Mouse (Mus musculus) layer of hippocampus, postnatal 25 days (tissue): ENCODE results near the gene Kcnc3. TPM values are rescaled to one million over a fixed set of nuclear protein-coding genes. Genes with fewer than 3 reads are reported as not detected.

Experiments used
- DNase-seq, 2 experiments: peaks; one replicate each; pipeline ENCODE4 v3.0.0; 2022; ENCODE audit warnings: mixed read lengths in 2 of 2, low spot score in 1 of 2; ENCODE audit errors: extremely low spot score in 1 of 2
- total RNA-seq, 2 experiments: library from RNA; stranded (reverse); gene quantifications; 2 replicates each; pipeline ENCODE4 v1.2.3; 2021

Kcnc3 gene
- total RNA-seq, 2 experiments from 2014 or later, result 167 to 190 TPM

DNA sequence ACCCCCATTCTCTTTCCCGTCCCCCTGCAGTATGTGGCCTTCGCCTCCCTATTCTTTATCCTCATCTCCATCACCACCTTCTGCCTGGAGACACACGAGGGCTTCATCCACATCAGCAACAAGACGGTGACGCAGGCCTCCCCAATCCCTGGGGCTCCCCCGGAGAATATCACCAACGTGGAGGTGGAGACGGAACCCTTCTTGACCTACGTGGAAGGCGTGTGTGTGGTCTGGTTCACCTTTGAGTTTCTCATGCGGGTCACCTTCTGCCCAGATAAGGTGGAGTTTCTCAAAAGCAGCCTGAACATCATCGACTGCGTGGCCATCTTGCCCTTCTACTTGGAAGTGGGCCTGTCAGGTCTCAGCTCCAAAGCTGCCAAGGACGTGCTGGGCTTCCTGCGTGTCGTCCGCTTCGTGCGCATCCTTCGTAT lies 4.7 kb downstream of the Kcnc3 start:
- no peak for DNase-seq

DNA sequence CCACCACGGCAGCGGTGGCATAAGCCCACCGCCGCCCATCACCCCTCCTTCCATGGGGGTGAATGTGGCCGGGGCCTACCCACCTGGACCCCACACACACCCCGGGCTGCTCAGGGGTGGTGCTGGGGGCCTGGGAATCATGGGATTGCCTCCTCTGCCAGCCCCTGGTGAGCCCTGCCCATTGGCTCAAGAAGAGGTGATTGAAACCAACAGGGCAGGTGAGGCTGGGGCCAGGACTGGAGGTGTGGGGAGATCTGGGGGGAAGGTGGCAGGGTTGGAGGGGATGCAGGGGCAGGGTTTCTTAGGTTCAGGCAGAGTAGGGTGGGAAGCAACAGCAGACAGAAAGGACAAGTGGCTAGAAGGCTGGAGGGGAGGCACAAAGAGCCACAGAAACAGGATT lies 5.6 kb downstream of the Kcnc3 start:
- no peak for DNase-seq

DNA sequence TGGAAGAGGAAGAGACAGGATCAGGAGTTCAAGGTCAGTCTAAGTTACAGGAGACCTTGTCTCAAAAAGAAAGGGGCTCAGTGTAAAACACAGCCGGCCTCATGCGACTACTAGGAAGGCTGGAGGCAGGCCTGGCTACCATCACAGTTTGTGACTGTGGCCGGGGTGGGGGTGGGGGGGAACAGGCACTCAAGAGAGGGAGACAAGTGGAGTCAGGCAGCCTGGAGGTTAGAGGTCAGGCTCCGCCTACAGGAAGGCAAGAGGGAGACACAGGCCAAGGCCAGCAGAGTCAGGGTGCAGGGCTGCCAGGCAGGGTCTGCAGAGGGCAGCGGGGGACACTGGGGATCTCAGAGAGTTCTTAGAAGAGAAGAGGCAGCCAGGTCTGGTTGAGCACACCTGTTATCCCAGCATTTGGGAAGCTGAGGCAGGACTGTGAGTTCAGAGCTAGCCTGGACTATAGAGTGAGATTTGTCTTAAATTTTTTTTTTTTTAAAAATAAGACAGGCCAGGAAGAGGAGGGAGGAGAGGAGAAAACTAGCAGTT lies 6.6 kb downstream of the Kcnc3 start:
- DNase-seq, result no peak

DNA sequence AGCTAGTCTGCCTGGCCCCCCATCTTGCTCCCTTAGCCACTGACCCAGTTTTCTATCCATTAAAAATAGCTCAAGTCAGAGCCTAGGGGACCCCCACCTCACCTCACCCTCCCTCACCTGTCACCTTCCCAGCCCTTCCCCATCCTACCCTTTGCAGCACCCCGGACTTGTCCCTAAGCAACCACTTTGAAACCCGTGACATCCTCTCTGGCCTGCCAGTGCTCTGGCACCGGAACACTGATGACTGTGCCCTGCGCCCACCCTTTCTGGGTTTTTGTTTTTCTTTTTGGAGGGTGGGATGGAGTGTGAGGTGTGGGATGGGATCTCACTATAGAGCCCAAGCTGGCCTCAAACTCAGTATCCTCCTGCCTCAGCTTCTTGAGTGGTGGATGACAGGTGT lies 7.2 kb downstream of the Kcnc3 start:
- no peak for DNase-seq

DNA sequence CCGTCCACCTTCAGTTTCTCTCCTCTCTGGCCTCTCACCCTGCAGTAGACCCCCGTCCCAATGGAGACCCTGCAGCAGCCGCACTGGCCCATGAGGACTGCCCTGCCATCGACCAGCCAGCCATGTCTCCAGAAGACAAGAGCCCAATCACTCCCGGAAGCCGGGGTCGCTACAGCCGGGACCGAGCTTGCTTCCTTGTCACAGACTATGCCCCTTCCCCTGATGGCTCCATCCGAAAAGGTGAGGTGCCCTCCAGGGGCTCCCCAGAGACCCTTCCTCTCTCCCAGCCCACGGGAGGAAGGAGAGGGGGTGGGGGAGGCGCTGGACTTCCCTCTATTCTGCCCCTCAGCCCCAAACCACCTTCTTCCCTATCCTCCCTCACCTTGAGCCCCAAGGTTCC lies 7.9 kb downstream of the Kcnc3 start:
- DNase-seq, result no peak

DNA sequence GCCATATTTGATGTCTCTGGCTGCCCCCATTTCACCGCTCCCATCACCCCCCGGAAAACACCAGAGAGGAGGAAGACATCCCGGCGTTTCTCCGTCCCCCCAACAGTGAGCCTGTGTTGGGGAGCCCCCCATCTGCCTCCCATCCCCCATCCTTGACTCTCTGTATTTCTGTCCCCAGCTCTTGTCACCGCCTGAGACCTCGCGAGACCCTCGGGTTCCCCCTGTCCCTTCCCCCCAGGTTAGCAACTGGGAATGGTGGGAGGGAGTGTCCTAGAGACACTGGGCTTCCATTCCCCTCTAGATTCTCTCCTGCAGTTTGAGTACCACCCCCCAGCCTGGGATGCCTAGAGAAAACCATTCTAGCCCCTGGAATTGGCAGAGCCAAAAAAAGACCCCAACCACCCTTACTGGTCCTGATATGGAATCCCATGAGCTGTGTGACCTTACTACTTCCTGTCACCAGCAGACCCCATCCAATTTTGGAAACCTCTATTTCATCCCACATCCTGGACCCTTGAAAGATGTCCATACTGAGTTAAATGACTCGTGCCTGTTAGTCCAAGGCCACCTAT lies 10.3 kb downstream of the Kcnc3 start:
- DNase-seq, result no peak

DNA sequence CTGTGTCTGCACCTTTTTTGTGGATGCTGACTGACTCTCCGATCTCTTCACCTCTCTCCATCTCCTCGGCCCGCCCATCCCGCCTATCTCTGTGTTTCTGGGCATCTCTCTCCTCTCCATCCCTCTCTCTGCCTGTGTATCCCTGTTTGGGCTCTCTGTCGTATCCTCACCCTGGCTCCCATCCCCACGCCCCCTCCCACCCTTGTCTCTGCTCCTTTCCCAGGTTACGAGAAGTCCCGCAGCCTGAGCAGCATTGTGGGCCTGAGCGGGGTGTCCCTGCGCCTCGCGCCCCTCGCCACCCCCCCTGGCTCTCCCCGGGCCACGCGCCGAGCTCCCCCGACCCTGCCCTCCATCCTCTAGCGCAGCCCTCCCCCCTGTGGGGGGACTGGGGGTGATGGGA lies 11.2 kb downstream of the Kcnc3 start:
- DNase-seq, result no peak

DNA sequence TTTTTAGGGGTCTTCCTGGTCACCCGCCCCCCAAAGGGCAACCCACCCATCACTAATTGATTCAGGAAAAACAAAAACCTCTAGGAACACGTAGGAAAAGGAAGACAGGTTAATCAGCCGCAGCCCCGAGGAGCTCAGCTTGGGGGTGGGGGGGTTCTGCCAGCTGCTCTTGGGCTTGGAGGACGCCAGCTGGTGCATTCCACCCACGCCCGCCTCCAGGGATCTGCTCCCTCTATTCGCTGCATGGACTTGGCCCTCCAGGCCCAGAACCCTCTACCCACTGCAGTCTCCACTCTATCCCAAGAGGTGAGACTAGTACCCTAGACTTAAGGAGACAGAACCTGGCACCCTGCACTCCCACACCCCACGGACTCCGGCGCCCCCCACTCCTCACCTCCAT lies 12.0 kb downstream of the Kcnc3 start:
- DNase-seq, result peak; percentile 69 to 79

DNA sequence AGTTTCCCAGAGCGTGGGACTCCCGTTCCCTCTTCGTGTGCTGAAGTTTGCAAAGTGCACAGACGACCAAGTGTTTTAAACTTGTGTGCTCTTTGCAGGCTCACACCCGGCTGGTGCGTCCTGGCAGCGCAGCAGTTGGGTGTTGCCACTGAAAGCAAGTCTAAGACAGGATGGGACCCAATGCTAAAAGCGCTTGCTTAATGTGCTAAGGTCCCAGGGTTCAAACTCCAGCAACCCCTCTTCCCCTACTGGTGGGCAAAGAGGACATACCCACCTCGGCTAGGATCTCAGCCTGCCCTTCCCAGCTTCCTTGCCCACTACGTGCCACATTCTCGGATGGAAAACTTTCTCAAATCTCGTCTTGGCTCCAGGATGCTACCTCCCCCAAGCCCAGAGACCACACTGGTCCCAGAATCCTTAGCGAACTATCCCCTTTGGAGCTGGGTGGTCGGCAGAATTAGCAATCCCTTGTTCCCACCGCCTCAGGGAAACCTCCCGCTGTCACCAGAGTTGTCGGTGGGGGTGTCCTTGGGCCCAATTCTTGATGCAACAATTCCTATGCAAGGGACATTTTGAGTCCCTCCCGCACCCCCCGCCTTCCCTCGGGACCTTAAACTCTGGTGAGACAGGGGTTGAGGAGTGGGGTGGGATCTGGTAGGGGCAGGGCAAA lies 12.9 kb downstream of the Kcnc3 start:
- DNase-seq, result no peak

DNA sequence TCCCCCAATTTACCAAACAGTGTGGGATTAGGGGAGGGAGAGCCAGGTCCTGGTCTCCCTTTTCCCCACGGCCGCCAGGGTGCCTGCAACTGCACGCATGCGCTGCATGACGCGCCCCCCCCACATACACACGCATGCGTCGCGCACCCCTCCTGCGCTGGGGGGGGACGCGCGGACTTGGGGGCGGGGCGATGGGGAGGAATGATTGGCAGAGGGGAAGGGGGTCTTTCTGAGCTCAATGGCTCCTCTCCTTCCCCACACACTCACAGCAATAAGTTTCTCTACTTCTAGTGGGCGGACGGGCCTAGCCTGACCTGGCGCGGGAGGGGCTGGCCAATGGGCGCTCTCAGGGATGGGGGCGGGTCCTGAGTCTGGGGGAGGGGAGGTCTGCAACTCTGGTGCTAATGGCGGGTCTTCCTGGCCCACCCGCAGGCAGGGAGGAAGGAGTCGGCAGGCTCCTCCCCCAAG lies 13.7 kb downstream of the Kcnc3 start:
- DNase-seq, result peak; percentile 46 to 65

DNA sequence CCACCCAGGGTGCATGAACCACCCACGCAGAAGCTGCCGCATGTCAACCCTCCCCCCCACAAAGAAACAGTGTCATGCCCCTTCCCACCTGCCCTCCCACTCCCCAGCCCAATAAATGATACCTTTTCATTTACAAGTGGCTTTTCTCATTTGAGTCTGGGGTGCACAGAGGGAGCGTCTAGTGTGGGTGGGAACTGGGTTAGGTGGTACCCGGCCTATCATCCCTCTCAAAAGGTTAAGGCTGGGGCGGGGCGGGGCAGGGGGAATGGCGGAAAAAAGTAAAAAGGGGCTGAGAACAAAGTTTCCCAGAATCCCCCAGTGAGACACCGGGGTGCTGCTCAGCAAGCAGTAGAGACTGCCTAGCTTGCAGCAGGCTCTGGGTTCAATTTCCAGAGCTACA lies 14.2 kb downstream of the Kcnc3 start:
- DNase-seq, result no peak

DNA sequence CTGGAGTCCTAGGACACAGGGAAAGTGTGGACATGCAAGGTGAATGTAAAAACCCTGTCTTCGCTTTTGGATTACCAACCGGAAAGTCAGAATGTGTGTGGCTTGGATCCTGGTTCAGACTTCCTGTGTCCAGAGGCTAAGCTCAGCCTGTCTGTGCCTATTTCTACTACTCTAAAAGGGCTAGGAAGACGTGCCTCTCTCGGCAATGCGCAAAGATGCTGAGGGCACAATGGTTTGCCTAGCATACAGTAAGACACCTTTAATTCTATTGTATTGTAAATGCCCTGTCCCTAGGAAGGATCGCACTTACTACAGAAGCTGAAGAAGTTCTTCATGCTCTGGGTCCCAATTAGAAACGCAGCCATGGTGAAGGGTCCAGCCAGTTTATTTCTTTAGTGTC lies 15.0 kb downstream of the Kcnc3 start:
- DNase-seq, result no peak

DNA sequence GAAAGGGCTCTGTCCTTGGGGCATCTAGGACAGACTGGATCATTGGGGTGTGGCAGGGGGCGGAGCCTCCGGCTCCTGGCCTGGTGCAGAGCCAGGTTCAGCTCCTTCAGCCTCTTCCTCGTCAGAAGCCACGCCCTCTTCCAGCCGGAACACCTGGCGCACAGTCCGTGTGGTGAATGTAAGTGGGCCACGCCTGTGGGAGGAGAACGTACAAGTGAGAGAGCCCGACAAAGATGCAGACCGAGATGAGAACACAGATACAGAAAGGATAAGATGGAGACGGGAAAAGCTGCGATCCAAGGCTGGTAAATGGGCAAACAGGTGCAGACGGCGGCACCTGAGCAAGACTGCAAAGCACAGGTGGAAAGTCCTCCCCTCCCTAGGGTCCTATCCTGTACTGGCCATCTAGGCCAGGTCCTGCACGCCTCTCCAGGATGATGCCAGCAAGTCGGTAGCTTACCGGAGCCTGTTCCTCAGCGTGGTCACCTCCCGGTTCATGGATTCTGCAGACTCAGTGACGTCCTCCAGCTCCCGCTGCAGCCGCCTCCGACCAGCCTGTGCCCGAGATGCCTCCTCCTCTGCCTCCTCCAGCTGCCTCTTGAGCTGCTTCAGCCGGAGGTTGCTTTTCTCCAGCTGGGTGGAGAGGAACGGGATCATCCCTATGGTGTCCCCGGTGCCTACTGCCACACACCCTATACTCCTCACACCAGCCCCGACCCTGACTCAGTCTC lies 15.9 kb downstream of the Kcnc3 start:
- DNase-seq, result no peak

DNA sequence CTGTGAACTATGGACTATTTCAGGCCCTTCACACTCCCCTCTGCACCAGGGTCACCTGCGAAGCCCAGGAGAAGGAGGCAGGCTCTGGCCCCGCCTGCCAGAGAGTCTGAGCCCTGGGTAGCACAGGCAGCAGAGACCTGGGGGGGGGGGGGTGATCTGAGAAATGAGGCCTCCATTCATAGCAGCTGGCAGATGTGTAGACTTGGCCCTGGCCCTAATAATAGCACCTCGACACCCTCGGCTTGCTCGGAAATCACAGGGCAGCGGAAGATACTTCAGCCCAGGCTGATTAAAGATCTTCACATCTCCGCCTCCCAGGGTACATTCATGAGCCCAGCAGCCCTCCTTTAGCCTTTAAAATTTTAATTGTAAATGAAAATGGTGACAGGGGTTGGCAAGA lies 21.7 kb downstream of the Kcnc3 start:
- no peak for DNase-seq

DNA sequence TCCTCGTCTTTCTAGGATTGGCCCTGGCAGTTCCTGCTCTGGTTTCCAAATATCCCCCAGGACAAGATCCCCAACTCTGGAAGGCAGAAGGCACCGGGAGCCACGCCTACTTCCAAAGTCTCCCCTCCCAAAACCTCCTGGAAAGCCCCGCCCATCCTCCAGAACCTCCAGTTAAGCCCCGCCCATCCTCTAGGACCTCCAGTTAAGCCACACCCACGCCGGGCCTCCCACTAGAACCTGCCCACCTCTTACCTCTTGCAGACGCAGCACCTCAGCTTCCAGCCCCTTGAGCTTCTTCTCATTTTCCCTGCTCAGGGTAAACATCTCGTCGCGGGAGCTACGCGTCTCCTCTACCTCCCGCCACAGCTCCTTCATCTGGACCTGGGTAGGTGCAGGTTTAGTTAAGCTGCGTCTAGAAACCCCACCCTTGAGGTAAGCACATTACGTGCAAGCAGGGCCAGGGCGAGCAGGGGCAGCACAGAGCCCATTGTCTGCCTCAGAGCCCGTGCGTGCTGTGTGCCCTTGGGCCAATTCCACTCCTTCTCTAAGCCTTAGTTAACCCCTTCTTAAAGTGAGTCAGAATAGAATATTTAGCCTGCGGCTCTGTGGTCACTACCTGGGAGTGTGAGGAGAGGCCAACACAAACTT lies 23.7 kb downstream of the Kcnc3 start:
- no peak for DNase-seq

DNA sequence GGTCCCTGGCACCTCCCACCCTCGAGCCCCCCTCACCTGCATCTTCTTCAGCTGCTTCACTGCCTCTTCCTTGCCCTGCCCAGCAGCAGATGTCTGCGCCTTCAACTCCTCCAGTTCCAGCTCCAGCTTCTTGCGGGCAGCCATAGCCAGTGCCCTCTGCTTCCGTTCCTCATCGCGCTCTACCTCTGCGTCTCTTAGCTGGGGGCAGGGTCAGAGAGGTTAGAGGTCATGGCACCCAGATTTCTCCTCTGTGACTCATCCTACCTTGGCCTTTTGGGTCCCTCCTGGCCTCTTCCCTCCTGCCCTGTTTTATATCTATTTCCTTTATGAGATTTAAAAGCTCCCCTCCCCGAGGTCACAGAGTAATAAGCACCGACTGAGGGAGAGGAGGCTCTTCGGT lies 24.8 kb downstream of the Kcnc3 start:
- DNase-seq, result no peak

DNA sequence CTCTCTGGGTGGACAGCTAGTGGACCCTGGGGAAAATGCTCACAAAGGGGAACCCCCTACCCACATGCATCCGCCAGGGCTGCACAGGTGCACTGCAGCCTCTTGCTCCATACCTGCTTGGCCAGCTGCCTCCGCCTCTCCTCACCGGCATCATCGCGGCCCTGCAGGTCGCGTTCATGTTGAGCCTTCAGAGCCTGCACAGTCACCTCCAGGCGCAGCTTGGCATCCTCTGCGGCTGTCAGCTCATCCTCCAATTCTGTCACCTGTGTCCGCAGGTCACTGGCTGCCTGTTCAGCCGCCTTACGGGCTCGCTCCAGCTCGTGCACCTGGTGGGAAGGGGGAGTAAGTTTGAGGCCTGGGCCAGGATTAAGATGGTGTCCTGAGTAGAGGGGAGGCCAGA lies 25.5 kb downstream of the Kcnc3 start:
- DNase-seq, result no peak

DNA sequence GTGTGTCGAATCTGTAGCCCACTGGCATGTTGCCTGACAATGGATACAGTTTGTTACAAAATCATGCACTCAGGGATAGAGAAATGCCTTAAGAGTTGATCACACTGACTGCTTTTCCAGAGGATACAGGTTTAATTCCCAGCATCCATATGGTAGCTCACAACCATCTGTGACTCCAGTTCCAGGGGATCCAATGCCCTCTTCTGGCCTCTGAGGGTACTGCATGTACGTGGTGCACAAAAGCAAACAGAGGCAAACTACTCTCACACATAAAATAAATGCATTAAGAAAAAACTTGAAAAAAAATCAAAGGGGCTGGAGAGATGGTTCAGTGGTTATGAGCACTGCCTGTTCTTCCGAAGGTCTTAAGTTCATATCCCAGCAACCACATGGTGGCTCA lies 26.6 kb downstream of the Kcnc3 start:
- DNase-seq, result no peak

DNA sequence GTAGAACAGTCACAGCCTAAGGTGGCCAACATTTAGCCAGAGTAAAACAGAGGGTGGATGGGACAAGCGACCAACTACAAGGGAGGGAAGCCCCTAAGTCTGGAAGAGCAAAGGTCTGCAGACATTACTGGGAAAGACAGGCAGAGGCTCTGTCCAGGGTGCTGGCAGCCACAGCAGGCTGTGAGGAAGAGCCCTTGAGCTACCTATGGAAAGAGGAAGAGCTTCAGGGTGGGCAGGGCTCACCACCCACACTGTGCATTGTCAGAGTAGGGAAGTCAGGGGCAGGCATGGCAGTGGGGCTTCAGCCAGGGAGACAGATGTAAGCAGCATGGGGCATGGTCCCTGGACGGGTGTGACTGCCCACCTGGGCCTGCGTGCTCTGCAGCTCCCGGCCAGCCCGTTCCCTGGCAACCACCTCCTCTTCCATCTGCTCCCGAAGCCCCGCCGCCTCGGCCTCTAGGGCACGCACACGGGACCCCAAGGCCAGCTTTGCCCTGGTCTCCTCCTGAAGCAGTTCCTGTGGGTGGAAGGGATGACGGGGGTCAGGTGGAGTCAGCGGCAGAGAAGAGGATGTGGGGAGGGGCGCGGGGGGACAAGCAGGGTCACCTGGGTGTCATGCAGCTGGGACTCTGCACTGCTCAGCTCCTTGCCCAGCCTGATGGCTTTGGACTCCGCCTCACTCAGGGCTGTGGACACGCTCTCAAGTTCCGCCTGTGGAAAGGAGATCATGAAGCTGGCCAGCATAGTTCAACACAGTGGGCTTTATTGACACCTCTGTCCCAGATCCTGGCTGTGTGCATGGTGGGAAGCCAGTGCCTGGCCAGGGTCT lies 33.5 kb downstream of the Kcnc3 start:
- no peak for DNase-seq

DNA sequence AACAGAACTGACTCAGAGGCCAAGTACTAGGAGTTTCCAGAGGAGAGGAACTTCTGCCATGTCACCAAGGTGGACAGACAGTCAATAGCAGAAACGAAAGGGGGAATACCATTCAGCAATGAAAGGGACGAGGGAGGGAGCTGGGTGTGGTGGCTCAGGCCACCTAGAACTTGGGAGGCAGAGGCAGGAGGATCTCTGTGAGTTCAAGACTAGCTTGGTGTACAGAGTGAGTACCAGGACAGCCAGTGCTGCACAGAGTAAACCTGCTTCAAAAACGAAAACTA lies 34.0 kb downstream of the Kcnc3 start:
- DNase-seq, result no peak
